Mouse (Mus musculus) embryo, embryonic 9.5 days (tissue): ENCODE data around the gene Iqcb1.

Source experiments
- DNase-seq: peaks from one replicate; pipeline ENCODE4 v3.0.0-alpha.2; 2017; ENCODE audit errors: extremely low spot score

Iqcb1 gene

DNA sequence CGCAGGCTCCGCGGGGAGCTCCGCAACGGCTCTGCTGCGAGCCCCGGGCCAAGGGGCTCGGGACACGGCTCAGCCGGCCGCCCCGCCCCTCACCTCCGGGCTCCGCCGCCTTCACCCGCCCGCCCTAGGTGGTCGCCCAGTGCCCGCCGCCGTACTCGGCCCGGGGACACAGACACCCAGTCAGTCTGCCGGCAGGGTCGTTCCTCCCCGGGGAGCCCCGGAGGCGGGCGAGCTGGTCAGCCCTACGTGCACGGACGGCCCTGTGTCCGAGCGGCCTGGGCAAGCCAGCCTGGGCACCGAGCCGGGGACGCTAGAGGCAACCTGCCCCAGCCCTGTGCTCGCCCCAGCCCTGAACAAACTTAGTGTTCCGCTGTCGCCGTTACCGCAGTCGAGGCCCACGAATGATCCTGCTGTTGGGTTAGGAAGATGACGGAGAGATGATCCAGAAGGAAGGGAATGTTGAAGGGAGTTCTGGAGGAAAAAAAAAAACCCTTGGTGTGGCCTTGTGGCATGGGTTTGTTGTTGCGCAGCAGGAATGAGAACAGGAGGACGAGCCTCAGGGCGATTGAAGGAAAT lies 47.2 kb downstream of the Iqcb1 start:
- DNase-seq, result no peak

DNA sequence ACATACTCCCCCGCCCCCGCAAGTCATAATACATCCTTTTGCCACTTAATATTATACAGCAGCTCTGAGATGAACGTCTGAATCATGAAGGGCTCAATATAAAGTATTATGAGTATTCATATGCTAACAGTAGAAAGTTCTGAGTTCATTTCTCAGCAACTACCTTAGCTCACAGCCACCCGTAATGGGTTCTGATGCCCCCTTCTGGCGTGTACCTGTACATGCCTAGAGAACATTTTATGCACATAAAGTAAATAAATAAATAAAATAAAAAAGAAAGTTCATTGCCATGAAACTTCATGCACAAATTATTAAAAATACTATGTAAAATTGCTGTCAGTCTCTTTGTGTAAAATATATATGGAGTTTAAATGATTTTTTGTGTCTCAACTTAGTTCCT lies 49.1 kb downstream of the Iqcb1 start:
- no peak for DNase-seq

DNA sequence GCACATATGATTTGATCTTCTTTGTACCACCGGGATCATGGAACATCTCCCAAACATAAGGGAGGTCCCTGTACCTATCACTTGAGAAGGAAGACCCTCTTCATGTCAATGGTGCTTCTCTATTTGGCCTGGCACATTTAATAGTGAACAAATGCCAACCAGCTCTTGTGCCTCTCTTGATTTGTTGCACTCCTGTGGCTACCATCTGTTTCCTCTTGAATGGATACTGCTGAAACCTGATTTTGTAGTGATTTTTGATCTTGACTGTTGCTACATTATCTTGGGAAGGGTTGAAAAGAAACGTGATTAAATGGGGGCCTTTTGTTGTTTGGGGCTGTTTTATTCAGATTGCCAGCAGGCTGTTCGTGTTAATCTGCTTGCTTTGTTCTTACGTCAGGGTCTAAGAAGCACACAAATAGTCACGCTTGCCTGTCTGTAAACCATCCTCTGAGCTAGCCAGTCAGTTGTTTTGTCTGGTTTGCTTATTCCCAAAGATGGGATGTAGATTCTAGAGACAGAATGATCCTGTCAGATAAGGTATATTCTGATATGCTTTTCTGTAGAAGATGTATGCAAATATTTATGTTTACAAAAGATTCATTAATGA lies 54.7 kb downstream of the Iqcb1 start:
- DNase-seq, result no peak

DNA sequence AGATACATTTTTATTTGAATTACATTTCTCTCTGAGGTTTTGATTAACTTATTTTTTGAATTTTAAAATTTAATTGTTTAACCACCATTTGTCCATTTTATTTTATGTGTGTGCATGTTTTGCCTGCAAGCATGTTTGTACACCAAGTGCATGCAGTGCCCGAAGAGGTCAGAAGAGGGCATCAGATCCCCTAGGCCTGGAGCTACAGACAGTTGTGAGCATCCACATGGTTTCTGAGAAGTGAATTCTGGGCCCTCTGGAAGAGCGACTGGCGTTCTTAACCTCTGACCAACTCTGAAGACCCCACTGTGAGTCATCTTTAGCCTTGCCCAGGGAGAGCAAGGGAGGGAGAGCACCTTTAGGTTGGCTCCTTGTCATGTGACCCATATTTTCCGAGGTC lies 56.7 kb downstream of the Iqcb1 start:
- peak; percentile 35 for DNase-seq

DNA sequence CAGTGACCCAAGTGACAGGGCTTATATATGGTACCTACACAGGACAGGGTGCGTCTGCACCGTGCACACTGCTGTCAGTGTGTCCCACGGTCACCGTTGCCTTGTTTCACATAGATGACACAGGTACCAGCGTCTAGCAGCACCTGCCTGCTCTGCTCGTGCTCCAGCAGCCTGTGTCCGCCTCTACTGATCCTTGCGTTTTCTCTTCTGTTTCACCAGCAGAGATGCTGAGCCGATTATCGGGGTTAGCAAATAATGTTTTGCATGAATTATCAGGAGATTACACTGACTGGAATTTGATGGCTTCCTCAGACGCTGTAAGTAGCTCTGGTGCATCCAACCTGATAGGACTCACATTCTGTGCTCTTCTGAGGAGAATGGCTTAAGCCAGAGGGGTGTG lies 57.7 kb downstream of the Iqcb1 start:
- no peak for DNase-seq

DNA sequence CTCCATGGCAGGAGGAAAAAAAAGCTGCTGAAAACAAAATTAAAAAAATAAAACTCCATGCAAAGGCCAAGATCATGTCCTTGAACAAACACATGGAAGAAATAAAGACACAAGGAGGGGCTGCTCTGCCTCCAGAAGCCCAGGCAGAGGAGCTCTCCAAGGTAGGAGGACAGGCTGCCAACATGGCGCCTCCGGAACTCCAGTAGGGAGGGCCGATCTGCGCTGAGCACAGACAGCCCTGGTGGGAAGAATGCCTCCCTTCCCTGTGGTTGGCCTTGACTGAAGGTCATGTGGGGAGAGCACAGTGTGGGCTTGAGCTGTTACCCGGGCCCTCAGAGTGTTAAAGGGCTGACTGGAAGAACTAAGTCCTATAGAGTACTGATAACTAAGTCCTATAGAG lies 59.4 kb downstream of the Iqcb1 start:
- DNase-seq, result no peak

GRCm38 (mm10) chr16:36890559-36890958 lies 62.4 kb downstream of the Iqcb1 start:
- no peak for DNase-seq

DNA sequence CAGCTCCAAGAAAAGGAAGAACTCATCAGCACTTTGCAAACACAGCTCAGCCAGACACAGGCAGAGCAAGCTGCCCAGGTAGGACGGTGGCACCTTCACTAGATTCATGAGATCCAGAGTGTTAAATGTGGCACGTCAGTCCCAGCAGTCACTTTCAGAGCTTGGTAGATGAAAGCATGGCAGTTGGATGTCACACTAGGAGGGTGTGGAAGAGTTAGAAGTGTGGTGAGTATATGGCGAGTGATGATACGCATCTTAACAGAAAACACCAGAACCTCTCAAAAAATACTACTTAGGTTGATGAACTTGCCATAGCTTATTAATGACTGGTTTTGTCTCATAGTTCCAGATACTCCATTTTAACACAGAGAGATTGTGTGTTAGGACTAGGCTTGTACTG lies 63.2 kb downstream of the Iqcb1 start:
- DNase-seq, result no peak

DNA sequence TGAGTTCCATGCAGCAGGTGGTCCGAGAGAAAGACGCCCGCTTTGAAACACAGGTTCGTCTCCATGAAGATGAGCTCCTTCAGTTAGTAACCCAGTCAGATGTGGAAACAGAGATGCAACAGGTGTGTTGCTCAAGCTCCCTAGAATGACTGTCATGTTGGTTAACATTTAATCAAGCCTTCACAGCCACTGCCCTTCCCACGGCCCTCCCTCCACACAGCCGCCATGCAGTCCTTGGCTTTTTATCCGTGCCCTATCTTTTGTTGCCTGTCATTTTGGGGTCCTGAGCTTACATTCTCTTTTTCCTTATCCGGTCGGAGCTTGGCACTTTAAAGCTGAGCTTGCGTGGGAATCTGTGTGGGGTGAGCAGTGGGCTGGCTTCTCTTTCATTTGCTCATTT lies 65.1 kb downstream of the Iqcb1 start:
- no peak for DNase-seq

- no peak for DNase-seq
These were observed 68.5 kb downstream of the Iqcb1 start for GRCm38 (mm10) chr16:36896712-36897111.

- DNase-seq, result no peak
These were observed 75.0 kb downstream of the Iqcb1 start for GRCm38 (mm10) chr16:36903156-36903555.

- DNase-seq, result no peak
These were observed 83.7 kb downstream of the Iqcb1 start for GRCm38 (mm10) chr16:36911909-36912308.

DNA sequence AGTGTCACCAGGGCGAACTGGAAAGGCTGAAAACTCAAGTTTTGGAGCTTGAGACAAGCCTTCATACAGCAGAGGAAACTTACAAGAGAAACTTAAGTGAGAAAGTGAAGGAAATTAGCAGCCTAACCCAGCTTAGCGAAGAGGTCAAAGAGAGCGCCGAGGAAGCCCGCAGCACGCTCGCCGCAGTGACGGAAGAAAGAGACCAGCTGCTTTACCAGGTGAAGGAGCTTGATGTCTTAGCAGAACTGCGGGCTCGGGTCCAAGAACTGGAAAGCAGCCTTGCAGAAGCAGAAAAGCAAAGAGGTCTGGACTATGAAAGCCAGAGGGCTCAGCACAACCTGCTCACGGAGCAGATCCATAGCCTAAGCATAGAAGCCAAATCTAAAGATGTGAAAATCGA lies 84.1 kb downstream of the Iqcb1 start:
- no peak for DNase-seq

- DNase-seq, result no peak
These were observed 86.0 kb downstream of the Iqcb1 start for GRCm38 (mm10) chr16:36914195-36914594.

- no peak for DNase-seq
These were observed 90.3 kb downstream of the Iqcb1 start for GRCm38 (mm10) chr16:36918505-36918904.

GRCm38 (mm10) chr16:36920410-36920809 lies 92.2 kb downstream of the Iqcb1 start:
- no peak for DNase-seq

GRCm38 (mm10) chr16:36921067-36921613 lies 93.0 kb downstream of the Iqcb1 start:
- DNase-seq, result no peak

DNA sequence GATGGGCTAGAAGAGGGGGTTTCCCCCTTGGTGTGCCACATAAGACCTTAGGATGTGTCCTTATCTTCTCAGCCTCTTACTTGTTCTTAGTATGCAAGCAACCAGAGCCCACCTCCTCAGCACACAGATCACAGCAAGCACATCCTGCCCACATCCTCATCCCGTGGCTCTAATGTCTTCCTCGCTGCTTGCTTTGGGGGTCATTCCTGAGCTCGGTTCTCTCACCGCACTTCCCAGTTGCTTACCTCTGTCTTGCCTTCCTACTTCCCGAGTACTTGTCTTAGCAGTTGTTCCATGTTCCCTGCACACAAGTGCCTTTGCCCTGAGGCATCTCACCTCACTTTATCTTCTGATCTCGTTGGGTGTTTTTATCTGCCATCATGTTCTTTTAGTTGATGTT lies 93.8 kb downstream of the Iqcb1 start:
- DNase-seq, result no peak
